Mouse (Mus musculus) urinary bladder, adult 2 months (tissue): Measurements from ENCODE around the gene Tekt5. TPM values are rescaled to one million over a fixed set of nuclear protein-coding genes. Genes with fewer than 3 reads are reported as not detected.

Experiments
- DNase-seq: peaks from one replicate; pipeline ENCODE4 v3.0.0; 2022; ENCODE audit warnings: low spot score
- polyA plus RNA-seq: library from polyadenylated mRNA; depleted of rRNA; stranded (reverse); fragments of >200 nt; gene quantifications from 2 replicates; pipeline ENCODE4 v1.2.3, GENCODE M21; 2012; rRNA removed

Gene Tekt5
- polyA plus RNA-seq, 1 experiment, result 1.4 TPM

DNA sequence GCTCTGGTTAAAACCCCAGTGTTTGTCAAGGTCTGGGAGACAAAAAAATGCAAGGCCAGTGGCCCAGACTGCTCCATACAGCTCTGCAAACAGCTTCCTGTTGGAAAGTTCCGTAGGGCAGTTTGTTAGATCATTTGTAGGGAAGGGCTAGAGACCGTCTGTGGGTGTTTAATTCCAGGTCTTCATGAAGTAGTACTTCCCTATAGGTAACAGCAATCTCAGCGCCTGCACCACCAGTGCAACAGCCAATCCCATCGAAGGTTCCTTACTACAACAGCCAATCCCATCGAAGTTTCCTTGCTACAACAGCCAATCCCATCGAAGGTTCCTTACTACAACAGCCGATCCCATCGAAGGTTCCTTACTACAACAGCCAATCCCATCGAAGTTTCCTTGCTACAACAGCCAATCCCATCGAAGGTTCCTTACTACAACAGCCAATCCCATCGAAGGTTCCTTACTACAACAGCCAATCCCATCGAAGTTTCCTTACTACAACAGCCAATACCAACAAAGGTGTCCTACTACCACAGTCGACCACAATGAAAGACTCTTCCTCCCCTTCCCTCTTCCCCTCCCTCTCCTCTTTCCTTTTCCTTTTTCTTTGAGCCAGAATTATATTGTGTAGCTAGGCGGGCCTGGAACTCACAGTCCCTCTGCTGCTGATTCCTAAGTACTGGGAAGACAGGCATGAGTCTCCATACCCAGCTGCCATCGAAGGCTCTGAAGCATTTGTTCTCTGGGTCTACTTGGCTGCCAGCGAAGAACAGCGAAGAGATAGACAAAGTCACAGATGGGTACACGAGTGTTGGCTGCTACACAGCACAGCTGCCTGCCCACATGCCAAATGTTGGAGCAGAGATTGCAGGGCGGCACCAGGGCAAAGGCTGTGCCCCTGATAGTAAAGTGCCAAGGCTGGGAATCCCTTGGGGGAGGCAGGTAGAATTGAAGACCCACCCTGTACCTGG is 58.6 kb downstream of the Tekt5 start:
- DNase-seq, result no peak

DNA sequence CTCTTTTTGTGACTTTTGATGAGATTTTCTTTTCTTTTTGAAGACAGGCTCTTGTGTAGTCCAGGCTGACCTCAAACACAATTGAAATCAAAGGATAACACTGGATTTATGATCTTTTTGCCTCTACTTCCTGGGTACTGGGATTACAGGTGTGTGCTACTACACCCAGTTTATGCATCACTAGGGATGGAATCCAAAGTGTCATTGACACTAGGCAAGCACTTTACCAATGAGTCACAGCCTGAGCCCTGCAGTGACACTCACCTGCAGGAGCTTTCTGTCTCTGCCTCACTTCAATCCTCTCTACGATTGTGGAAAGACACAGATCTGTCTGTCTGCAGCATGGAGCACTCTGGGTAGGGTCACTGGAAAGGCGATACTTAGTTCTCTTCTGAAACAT is 59.3 kb downstream of the Tekt5 start:
- DNase-seq, result no peak

DNA sequence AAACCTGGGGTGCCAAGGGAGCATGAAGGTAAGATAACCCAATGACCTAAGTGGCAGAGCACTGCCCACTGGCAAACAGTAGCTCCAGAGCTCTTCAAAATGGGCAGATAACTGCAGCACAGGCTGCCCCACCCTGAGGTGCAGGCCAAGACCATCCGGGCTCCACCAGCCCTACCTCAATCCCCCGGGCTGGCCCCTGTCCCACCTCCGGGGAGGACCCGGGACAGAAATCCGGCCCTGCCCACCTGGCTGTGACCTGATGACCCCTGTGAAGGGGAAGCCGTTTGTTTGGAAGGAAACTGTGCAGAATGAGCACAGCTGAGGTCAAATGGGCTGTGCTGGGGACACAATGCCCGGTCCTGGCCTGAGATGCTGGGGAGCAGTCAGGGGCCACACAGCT is 62.6 kb downstream of the Tekt5 start:
- no peak for DNase-seq

DNA sequence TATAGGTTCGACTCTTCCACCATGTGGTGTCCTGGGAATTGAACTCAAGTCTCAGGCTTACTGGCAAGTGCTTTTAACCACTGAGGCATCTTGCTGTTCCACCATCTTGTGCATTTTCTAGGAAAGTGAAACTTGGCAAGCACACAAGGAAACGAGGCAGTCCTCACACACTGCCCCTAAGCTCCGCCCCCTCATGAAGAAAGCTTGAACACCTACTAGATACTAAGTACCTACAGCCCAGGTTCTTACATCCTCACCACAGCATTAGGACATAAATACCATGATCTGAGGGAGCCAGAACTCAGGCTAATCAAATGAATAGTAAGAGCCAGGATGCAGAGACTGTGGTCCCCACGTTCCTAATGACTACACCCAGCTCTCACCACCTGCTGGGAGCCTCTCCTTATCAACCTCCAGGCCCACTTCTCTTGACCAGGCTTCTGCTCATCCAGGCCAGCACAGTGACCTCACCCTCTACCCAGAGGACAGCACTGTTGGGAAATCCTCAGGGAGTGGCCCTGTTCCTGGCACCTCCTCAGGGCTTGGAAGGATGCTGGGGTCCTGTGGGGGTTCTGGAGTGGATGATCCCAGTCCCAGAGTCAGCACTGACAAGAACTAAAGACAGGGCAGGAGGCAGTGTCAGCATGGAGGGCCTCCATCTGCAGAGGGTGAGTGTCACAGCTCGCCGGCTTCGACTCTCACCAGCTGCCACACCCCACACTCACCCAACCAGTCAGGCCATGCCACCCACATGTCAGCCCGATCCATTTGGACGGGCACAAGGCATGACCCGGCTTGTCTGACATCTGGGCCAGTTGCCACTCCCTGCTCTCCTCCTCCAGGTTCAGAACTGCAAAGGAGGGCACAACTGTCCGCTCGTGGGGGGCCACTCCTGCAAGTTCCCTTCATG is 64.4 kb downstream of the Tekt5 start:
- peak; percentile 47 for DNase-seq

DNA sequence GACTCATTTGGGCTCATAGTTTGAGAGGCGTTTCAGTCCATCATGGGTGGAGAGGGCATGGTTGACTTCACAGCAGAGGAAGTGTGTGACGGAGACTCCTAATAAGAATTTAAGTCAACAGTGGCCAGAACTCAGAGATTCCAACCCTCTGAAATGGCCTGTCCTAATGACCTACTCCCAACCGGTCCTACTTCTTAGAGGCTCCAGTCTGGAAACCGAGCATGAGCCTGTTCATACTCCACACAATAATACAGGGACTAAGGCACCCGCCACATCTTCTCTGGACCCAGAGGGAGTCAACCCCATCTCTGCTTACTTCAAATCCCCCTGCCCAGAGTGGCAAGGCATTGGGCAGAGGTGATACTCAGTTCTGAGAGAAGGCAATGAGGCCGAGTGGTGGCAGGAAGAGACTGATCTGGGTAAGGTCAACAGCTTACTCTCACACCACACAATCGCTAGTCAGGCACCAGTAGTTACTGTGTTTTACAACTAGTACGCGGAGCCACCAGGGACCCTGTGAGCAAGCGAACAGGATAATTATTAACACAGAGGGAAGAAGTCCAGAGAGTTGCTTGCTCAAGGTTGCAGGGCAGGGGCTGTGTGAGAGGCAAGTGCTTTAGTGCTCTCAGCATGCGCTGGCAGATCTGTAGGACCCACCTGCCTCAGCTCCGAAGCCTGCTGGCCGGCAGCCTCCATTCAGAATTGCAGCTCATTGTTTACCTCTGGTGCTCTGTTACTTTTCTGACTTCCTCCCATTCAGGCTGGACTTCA is 67.5 kb downstream of the Tekt5 start:
- DNase-seq, result no peak

DNA sequence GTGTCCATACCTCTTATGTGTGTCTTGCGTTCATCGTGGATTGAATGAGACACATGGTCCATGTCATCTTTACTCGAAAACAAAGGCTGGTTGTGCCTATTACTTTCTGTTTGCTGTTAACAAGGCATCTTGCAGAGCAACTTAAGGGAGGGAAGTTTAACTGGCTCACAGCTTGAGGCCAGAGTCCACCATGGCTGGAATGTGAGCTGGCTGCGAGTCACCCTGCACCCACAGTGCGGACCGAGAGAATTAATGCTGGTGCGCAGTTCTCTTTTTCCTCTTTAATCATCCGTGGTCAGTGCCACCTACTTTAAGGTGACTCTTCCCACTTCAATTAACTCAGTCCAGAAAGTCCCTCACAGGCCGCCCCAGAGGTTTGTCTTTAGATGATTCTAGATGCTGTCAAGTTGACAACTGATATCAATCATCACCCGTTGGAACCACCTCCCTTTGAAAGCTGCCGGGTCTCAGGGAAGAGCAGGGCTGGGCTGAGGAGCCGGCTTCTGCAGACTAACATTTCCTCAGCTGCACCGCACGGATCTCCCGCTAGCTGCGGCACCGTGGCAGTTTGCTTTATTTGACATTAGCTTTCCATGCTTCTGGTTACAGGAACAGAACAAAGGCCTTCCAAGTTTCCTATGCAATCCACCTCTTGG is 75.2 kb downstream of the Tekt5 start:
- DNase-seq, result no peak

DNA sequence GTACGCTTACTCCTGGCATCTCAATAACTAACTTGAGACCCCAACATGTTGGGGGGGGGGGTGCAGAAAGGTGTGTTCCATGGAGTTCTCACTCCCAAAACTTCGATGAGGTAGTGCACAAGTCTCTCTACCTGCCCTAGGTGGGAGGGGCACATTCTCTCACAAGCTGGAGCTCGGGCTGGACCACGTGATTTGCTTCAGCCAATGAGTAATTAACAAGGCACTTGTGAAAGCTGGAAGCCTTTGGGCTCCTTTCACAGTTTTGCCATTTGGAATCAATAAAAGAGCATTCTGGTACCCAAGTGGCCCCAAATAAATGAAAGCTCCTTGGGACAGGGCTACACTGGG is 78.1 kb downstream of the Tekt5 start:
- DNase-seq, result no peak

DNA sequence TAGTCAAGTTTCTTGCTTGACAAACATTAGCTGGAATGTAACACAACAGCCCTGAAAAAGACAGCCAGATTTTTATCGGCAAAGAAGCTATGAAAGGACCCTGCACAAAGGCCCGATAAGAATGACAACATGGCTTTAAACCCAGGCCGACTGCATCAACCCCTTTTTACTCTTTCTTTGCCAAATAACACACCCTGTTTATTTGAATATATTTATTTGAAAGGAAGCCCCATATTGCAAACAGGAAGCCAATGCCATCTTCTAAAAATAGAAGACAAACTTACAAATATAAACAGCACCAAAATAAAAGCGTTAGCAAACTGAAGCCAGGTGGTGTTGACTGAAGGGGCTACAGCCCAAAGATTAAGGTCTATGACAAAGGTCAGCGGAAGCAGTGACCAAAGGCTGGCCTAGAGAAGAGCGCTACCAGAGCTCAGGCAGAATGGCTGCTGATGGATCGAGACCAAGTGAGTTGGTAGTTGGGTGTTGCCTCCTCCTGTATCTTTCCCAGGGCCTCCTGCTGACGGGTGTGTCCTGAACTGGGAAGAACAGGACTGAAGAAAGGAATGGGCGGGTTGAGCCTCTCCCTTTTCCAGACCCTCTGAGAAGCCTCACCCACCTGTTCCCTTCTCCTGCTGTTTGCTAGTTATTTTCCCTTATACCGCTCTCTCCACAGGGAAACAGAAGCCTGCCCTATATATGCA is 78.6 kb downstream of the Tekt5 start:
- DNase-seq, result no peak

DNA sequence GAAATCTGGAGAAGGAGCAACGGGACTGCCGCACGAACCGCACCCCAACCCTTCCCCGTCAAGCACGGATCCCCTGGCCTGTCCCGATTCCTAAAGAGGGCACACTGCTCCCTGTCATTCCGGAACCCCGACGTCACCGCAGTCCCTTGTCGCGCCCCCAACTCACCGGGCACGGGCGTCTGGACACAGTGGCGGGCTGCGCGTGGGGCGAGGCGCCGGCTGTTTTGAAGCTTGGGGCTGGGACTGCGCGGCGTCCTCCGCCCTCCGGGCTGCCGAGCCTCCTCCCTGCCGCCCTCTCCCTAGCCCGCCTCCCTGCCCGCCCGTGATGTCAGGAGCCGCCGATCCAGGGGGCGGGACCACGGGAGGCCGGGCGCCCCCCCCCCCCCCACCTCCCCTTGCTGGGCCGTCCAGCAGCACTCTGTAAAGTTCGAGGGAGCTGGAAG is 81.6 kb downstream of the Tekt5 start, which contains the start of gene Emp2:
TSS of gene Emp2 (minus strand) at position 323 of the 443 bp plus-strand sequence.
- peak; percentile 82 for DNase-seq

DNA sequence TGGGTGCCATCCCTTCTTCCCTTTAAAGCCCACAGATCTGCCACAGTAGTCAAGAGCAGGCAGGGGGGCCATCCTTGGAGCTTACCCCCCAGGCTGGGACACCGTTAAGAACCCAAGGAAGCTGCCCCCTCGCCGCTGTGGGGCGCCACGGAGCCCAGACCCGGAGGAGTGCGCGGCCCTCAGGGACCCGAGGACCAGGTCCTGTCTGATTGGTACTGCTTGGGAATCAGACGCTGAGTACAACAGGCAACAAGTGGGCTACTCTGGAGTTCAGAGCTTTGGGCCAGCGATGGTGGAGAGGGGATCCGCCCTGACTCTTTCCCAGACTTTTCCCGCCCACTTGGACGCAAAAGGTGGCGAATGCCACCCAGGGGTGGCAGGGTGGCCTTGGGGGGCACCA is 82.1 kb downstream of the Tekt5 start:
- no peak for DNase-seq

DNA sequence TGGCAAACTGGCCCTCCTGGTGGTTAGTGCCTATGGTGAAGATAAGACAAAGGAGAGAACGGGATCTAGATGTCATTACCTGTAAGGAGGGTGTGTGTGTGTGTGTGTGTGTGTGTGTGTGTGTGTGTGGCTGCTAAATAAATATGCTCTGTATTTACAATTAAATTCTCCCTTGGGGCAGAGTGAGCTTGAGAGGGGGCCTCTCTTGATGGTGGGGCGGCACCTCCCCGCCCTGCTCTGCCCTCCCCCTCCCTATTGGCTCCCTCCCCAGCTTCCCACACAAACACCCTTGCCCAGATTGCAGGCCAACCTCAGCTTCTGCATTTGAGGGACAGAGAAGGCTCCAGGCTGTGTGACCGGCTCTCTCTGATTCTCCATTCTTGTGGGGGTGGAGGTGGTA is 83.3 kb downstream of the Tekt5 start:
- no peak for DNase-seq

DNA sequence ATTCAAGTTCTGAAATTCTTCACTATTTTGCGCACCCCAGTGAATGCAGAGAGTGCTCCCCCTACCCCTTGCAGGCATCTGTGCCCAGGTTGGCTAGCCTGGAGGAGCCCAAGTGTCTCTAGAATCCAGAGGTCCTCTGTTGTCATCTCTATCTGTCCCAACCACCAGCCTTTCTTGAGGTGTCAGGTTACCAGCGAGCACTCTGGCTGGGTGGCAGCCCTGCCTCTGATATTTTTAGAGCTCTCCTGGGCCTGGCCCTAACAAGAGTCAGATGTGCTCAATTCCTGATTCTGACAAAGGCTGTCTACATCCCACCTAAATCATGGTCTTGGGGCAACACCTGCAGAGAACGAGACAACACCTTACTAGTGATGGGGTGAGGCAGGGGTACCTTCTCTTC is 84.2 kb downstream of the Tekt5 start:
- no peak for DNase-seq

DNA sequence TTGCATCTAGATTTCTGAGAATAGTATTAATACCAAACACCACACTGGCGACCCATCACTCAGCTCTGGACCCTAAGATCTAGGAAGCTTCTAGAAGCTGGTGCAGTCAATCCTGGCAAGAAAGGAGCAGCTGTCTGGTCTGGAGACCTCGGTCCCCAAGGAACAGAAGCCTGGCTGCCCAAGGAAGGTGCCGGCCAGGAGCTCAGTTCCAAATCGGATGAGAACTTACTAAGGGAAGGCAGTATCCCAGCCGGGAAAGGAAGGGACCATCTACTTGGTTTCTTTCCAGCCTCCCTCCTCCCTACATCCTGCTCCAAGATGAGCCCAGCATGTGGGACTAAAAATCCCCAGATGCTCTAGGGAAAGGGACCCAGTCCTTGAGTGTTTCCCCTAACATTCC is 84.8 kb downstream of the Tekt5 start:
- no peak for DNase-seq

Other genes with a start within 250 kb of the Tekt5 start
- 0.31 and 0.63 TPM in 2 replicates for gene Rpl39l, start 225.3 kb downstream of the Tekt5 start, polyA plus RNA-seq
- gene Atf7ip2, start 202.8 kb downstream of the Tekt5 start, polyA plus RNA-seq, result 0.03 TPM in 1 of 2 replicates, not detected in the other
- gene Emp2, start 81.5 kb downstream of the Tekt5 start, polyA plus RNA-seq, result 87.9 and 90.7 TPM in 2 replicates
- 24.2 and 31.7 TPM in 2 replicates for gene Nubp1, start 16.5 kb upstream of the Tekt5 start, polyA plus RNA-seq
- 4.9 and 6.1 TPM in 2 replicates for gene Tvp23a, start 51.9 kb upstream of the Tekt5 start, polyA plus RNA-seq
- gene Ciita, start 84.6 kb upstream of the Tekt5 start, polyA plus RNA-seq, result 3.0 and 4.2 TPM in 2 replicates
- 32.1 and 35.1 TPM in 2 replicates for gene Dexi, start 147.6 kb upstream of the Tekt5 start, polyA plus RNA-seq
- 10.0 and 12.8 TPM in 2 replicates for gene Clec16a, start 149.8 kb upstream of the Tekt5 start, polyA plus RNA-seq